In genomic region chr17:36830470-36830869, GRCm38 (mm10) we compare ENCODE assay signal across 39 mouse cellular contexts. TPM values are rescaled to one million over a fixed set of nuclear protein-coding genes. Genes with fewer than 3 reads are reported as not detected.
"Had no signal": no experiment of that assay in that cellular context is flagged by ENCODE, and none has a peak within 500 bp of the region (broad histone marks: within the 10 kb centered on the region; RNA-seq: fewer than 3 reads in every experiment).

No protein-coding gene starts in this region.

- H3K9me3 ChIP-seq: embryonic facial prominence, embryonic 10.5 days; embryonic facial prominence, embryonic 12.5 days; embryonic facial prominence, embryonic 13.5 days; embryonic facial prominence, embryonic 15.5 days; forebrain, embryonic 10.5 days; forebrain, embryonic 12.5 days; forebrain, embryonic 13.5 days; forebrain, embryonic 15.5 days had no signal

- H3K4me1 ChIP-seq: embryonic facial prominence, embryonic 10.5 days; embryonic facial prominence, embryonic 12.5 days; embryonic facial prominence, embryonic 13.5 days; embryonic facial prominence, embryonic 15.5 days; forebrain, embryonic 10.5 days; forebrain, embryonic 12.5 days; forebrain, embryonic 13.5 days; forebrain, embryonic 15.5 days had no signal

- DNase-seq: cerebellum, adult 2 months; cerebellum, adult 8-10 months; cerebellum, adult 9-10 months; cerebellum, adult 9-11 months; cerebellum, postnatal 10 days; cerebellum, postnatal 14 days; cerebellum, postnatal 25 days; cerebellum, postnatal 36 days; embryo, embryonic 11 days; forebrain, postnatal 0 days; gastrocnemius, adult 2 months; gastrocnemius, postnatal 10 days; gastrocnemius, postnatal 14 days; gastrocnemius, postnatal 25 days; gastrocnemius, postnatal 36 days; heart, adult 18-20 months; heart, adult 2 months had no signal

- H3K9ac ChIP-seq: embryonic facial prominence, embryonic 12.5 days; embryonic facial prominence, embryonic 13.5 days; embryonic facial prominence, embryonic 15.5 days; forebrain, embryonic 12.5 days; forebrain, embryonic 13.5 days; forebrain, embryonic 15.5 days; forebrain, postnatal 0 days had no signal

- ATAC-seq: forebrain, embryonic 13.5 days; forebrain, embryonic 14.5 days; forebrain, embryonic 15.5 days; forebrain, embryonic 16.5 days; forebrain, postnatal 0 days had no signal

- H3K27ac ChIP-seq: embryonic facial prominence, embryonic 10.5 days; embryonic facial prominence, embryonic 12.5 days; embryonic facial prominence, embryonic 13.5 days; embryonic facial prominence, embryonic 15.5 days; forebrain, embryonic 10.5 days; forebrain, embryonic 12.5 days; forebrain, embryonic 13.5 days; forebrain, embryonic 15.5 days; gastrocnemius, adult 2 months; heart, adult 2 months had no signal

- H3K27me3 ChIP-seq: embryonic facial prominence, embryonic 12.5 days; embryonic facial prominence, embryonic 15.5 days; forebrain, embryonic 13.5 days; forebrain, embryonic 15.5 days had no signal

- H3K36me3 ChIP-seq: embryonic facial prominence, embryonic 10.5 days; embryonic facial prominence, embryonic 12.5 days; embryonic facial prominence, embryonic 13.5 days; embryonic facial prominence, embryonic 15.5 days; forebrain, embryonic 10.5 days; forebrain, embryonic 12.5 days; forebrain, embryonic 15.5 days had no signal

- H3K4me3 ChIP-seq: embryonic facial prominence, embryonic 10.5 days; embryonic facial prominence, embryonic 12.5 days; embryonic facial prominence, embryonic 13.5 days; embryonic facial prominence, embryonic 15.5 days; erythroblast, embryonic 14.5 days; forebrain, embryonic 10.5 days; forebrain, embryonic 12.5 days; forebrain, embryonic 13.5 days; forebrain, embryonic 15.5 days; gastrocnemius, adult 2 months; heart, adult 2 months had no signal

- H3K4me2 ChIP-seq: embryonic facial prominence, embryonic 12.5 days; embryonic facial prominence, embryonic 13.5 days; embryonic facial prominence, embryonic 15.5 days; forebrain, embryonic 12.5 days; forebrain, embryonic 13.5 days; forebrain, embryonic 15.5 days had no signal

RNA-seq across cellular contexts. Expression of gene H2-M10.6, which starts 18.5 kb away (rescaled TPM):
- total RNA-seq: common myeloid progenitor, adult 5-6 weeks; forebrain, postnatal 0 days; gastrocnemius, adult 18-20 months; gastrocnemius, adult 2 months; gastrocnemius, adult 8-10 months; gastrocnemius, postnatal 10 days; gastrocnemius, postnatal 14 days; gastrocnemius, postnatal 25 days; gastrocnemius, postnatal 36 days; gastrocnemius, postnatal 4 days; granulocyte monocyte progenitor cell, adult 5-6 weeks; heart, adult 18-20 months; heart, adult 2 months had no signal
- polyA plus RNA-seq: cerebellum, adult 2 months; cortical plate, adult 2 months; embryonic facial prominence, embryonic 10.5 days; embryonic facial prominence, embryonic 11.5 days; embryonic facial prominence, embryonic 12.5 days; embryonic facial prominence, embryonic 13.5 days; embryonic facial prominence, embryonic 14.5 days; embryonic facial prominence, embryonic 15.5 days; erythroblast, embryonic 14.5 days; forebrain, embryonic 10.5 days; forebrain, embryonic 11.5 days; forebrain, embryonic 12.5 days; forebrain, embryonic 13.5 days; forebrain, embryonic 14.5 days; forebrain, embryonic 15.5 days; forebrain, embryonic 16.5 days; forebrain, postnatal 0 days; frontal cortex, adult 2 months; gonadal fat pad, adult 2 months; heart, adult 2 months had no signal

RNA-seq across cellular contexts. Expression of gene Trim15, which starts 36.5 kb away (rescaled TPM):
- total RNA-seq: gastrocnemius, adult 18-20 months; gastrocnemius, adult 2 months; gastrocnemius, adult 8-10 months; gastrocnemius, postnatal 10 days; gastrocnemius, postnatal 14 days; gastrocnemius, postnatal 25 days; gastrocnemius, postnatal 36 days; gastrocnemius, postnatal 4 days; granulocyte monocyte progenitor cell, adult 5-6 weeks; heart, adult 18-20 months; heart, adult 2 months had no signal
- polyA plus RNA-seq: cortical plate, adult 2 months; gonadal fat pad, adult 2 months had no signal

RNA-seq across cellular contexts. Expression of gene Trim10, which starts 38.9 kb away (rescaled TPM):
- total RNA-seq: forebrain, postnatal 0 days; gastrocnemius, adult 18-20 months; gastrocnemius, adult 2 months; gastrocnemius, adult 8-10 months; gastrocnemius, postnatal 14 days; gastrocnemius, postnatal 36 days; granulocyte monocyte progenitor cell, adult 5-6 weeks had no signal
- polyA plus RNA-seq: cortical plate, adult 2 months had no signal

RNA-seq across cellular contexts. Expression of gene H2-M10.5, which starts 57.8 kb away (rescaled TPM):
- total RNA-seq: common myeloid progenitor, adult 5-6 weeks; forebrain, postnatal 0 days; gastrocnemius, adult 18-20 months; gastrocnemius, adult 2 months; gastrocnemius, adult 8-10 months; gastrocnemius, postnatal 10 days; gastrocnemius, postnatal 14 days; gastrocnemius, postnatal 25 days; gastrocnemius, postnatal 36 days; gastrocnemius, postnatal 4 days; granulocyte monocyte progenitor cell, adult 5-6 weeks; heart, adult 18-20 months; heart, adult 2 months had no signal
- polyA plus RNA-seq: cerebellum, adult 2 months; cortical plate, adult 2 months; embryonic facial prominence, embryonic 10.5 days; embryonic facial prominence, embryonic 11.5 days; embryonic facial prominence, embryonic 12.5 days; embryonic facial prominence, embryonic 13.5 days; embryonic facial prominence, embryonic 14.5 days; embryonic facial prominence, embryonic 15.5 days; erythroblast, embryonic 14.5 days; forebrain, embryonic 10.5 days; forebrain, embryonic 11.5 days; forebrain, embryonic 12.5 days; forebrain, embryonic 13.5 days; forebrain, embryonic 14.5 days; forebrain, embryonic 15.5 days; forebrain, embryonic 16.5 days; forebrain, postnatal 0 days; frontal cortex, adult 2 months; gonadal fat pad, adult 2 months; heart, adult 2 months had no signal
